10 mouse cellular contexts compared by ENCODE assay signal in genomic region chr4:139209130-139209840, GRCm38 (mm10). TPM values are rescaled to one million over a fixed set of nuclear protein-coding genes. Genes with fewer than 3 reads are reported as not detected.
DNase-seq lines count a peak whose midpoint lies in the region; ATAC-seq and TF ChIP-seq lines count a peak whose summit lies in the region.
"Had no signal": no experiment of that assay in that cellular context is flagged by ENCODE, and none has a peak within 500 bp of the region (broad histone marks: within the 10 kb centered on the region; RNA-seq: fewer than 3 reads in every experiment).

No protein-coding gene starts in this region.

- peaks cover 74% of the 10 kb centered on the region for H3K79me2 ChIP-seq in CH12.LX (replicated peaks; ENCODE audit: control insufficient read depth, extremely low read depth, insufficient read depth, poor library complexity, severe bottlenecking)

- peak; percentile 35 for DNase-seq in CH12.LX (ENCODE audit: extremely low read depth)
- DNase-seq in liver, postnatal 0 days: no peak
- no peak for DNase-seq in left cerebral cortex, postnatal 4 days
- no peak for DNase-seq in cerebellum, adult 18-20 months

- peaks cover 63% of the 10 kb centered on the region for H3K4me1 ChIP-seq in hindbrain, embryonic 13.5 days (replicated peaks)
- peaks cover 40% of the 10 kb centered on the region for H3K4me1 ChIP-seq in hindbrain, embryonic 12.5 days
- H3K4me1 ChIP-seq in CH12.LX (ENCODE audit: control insufficient read depth in 1 of 2, insufficient read depth in 2 of 2): peaks cover 58 to 98% of the 10 kb centered on the region in 2 experiments
- H3K4me1 ChIP-seq in embryonic facial prominence, embryonic 13.5 days: peaks cover 87% of the 10 kb centered on the region
- peaks cover 28% of the 10 kb centered on the region for H3K4me1 ChIP-seq in liver, postnatal 0 days (ENCODE audit: insufficient read depth)
- peaks cover 26% of the 10 kb centered on the region for H3K4me1 ChIP-seq in midbrain, embryonic 13.5 days (replicated peaks)

- peak; percentile 34; the same call in 1 of the 2 replicates for TF ChIP-seq EP300 in CH12.LX (IDR thresholded peaks at IDR 0.05; ENCODE audit: low read length)
- no peak for TF ChIP-seq EP300 in liver, postnatal 0 days (IDR thresholded peaks at IDR 0.05; ENCODE audit: low read depth)

- dilution Hi-C loops in CH12.LX (cut with MboI; ENCODE audit: extremely low pct_ligation_motif_present, extremely low pct_unique_long_range_greater_than_20kb, low sequenced_read_pairs): no loop called here

- H3K27me3 ChIP-seq in hindbrain, embryonic 13.5 days: no peaks in the 10 kb centered on the region
- no peaks in the 10 kb centered on the region for H3K27me3 ChIP-seq in hindbrain, embryonic 12.5 days
- no peaks in the 10 kb centered on the region for H3K27me3 ChIP-seq in CH12.LX (replicated peaks)
- no peaks in the 10 kb centered on the region for H3K27me3 ChIP-seq in embryonic facial prominence, embryonic 13.5 days
- H3K27me3 ChIP-seq in liver, postnatal 0 days (ENCODE audit: insufficient read depth, low read length): no peaks in the 10 kb centered on the region
- H3K27me3 ChIP-seq in midbrain, embryonic 13.5 days: no peaks in the 10 kb centered on the region
- H3K27me3 ChIP-seq: forebrain, embryonic 13.5 days; midbrain, embryonic 12.5 days had no signal

- peaks cover 5% of the 10 kb centered on the region; the same call in 1 of the 2 replicates for H3K36me3 ChIP-seq in hindbrain, embryonic 13.5 days
- peaks cover 3% of the 10 kb centered on the region; the same call in 1 of the 2 replicates for H3K36me3 ChIP-seq in hindbrain, embryonic 12.5 days
- H3K36me3 ChIP-seq in CH12.LX (replicated peaks in 1 of 2; ENCODE audit: control insufficient read depth in 1 of 2, insufficient read depth in 1 of 2, low read length in 1 of 2): peaks cover 10 to 76% of the 10 kb centered on the region in 2 experiments
- peaks cover 6% of the 10 kb centered on the region; the same call in 1 of the 2 replicates for H3K36me3 ChIP-seq in embryonic facial prominence, embryonic 13.5 days
- H3K36me3 ChIP-seq in liver, postnatal 0 days (replicated peaks; ENCODE audit: insufficient read depth, low read length): 0 out of 2 replicates have a peak, but pooled peaks cover 5% of the 10 kb centered on the region
- H3K36me3 ChIP-seq in midbrain, embryonic 13.5 days: peaks cover 7% of the 10 kb centered on the region; the same call in 1 of the 2 replicates

- TF ChIP-seq CTCF in CH12.LX (conservative IDR thresholded peaks at IDR 0.05 in 1 of 2, IDR thresholded peaks at IDR 0.05 in 1 of 2; ENCODE audit: low read depth in 2 of 2, low read length in 2 of 2): no peak
- no peak for TF ChIP-seq CTCF in liver, postnatal 0 days (IDR thresholded peaks at IDR 0.05; ENCODE audit: low read depth)

- no peak for ATAC-seq in hindbrain, embryonic 13.5 days (ENCODE audit: low FRiP score)
- ATAC-seq in hindbrain, embryonic 12.5 days (ENCODE audit: low FRiP score): no peak
- ATAC-seq in embryonic facial prominence, embryonic 13.5 days (ENCODE audit: insufficient number of reproducible peaks, insufficient read depth, low FRiP score, low TSS enrichment, low read depth): no peak
- ATAC-seq in liver, postnatal 0 days: peak; percentile 23; the same call in 1 of the 2 replicates
- no peak for ATAC-seq in midbrain, embryonic 13.5 days
- ATAC-seq: forebrain, embryonic 13.5 days had no signal

- H3K9me3 ChIP-seq in hindbrain, embryonic 13.5 days: no peaks in the 10 kb centered on the region
- H3K9me3 ChIP-seq in hindbrain, embryonic 12.5 days (replicated peaks): no peaks in the 10 kb centered on the region
- H3K9me3 ChIP-seq in CH12.LX (replicated peaks; ENCODE audit: low read length): no peaks in the 10 kb centered on the region
- H3K9me3 ChIP-seq in embryonic facial prominence, embryonic 13.5 days: no peaks in the 10 kb centered on the region
- no peaks in the 10 kb centered on the region for H3K9me3 ChIP-seq in liver, postnatal 0 days (ENCODE audit: low read length)
- H3K9me3 ChIP-seq in midbrain, embryonic 13.5 days: no peaks in the 10 kb centered on the region
- H3K9me3 ChIP-seq: forebrain, embryonic 13.5 days; midbrain, embryonic 12.5 days had no signal

- no peak overlapping the region for H3K9ac ChIP-seq in hindbrain, embryonic 13.5 days
- no peak overlapping the region for H3K9ac ChIP-seq in hindbrain, embryonic 12.5 days
- H3K9ac ChIP-seq in CH12.LX (ENCODE audit: insufficient read depth, low read depth): no peak overlapping the region
- H3K9ac ChIP-seq in embryonic facial prominence, embryonic 13.5 days: 0 out of 2 replicates have a peak overlapping the region, but pooled peaks have one; percentile 33
- H3K9ac ChIP-seq in liver, postnatal 0 days (replicated peaks): no peak overlapping the region
- H3K9ac ChIP-seq in midbrain, embryonic 13.5 days (replicated peaks): no peak overlapping the region
- H3K9ac ChIP-seq: forebrain, embryonic 13.5 days; midbrain, embryonic 12.5 days had no signal

- peak overlapping the region; percentile 63 for H3K27ac ChIP-seq in hindbrain, embryonic 13.5 days
- no peak overlapping the region for H3K27ac ChIP-seq in hindbrain, embryonic 12.5 days
- peak overlapping the region; percentile 90 for H3K27ac ChIP-seq in CH12.LX (ENCODE audit: insufficient read depth, low read depth)
- peak overlapping the region; percentile 70 for H3K27ac ChIP-seq in embryonic facial prominence, embryonic 13.5 days
- peak overlapping the region; percentile 36 for H3K27ac ChIP-seq in liver, postnatal 0 days (ENCODE audit: low read depth)
- no peak overlapping the region for H3K27ac ChIP-seq in midbrain, embryonic 13.5 days

- 76% methylated on average over 4 of the region's 5 CpGs for WGBS in hindbrain, embryonic 13.5 days
- 82% methylated on average over 5 of the region's 5 CpGs for WGBS in hindbrain, embryonic 12.5 days
- WGBS in embryonic facial prominence, embryonic 13.5 days: 66% methylated on average over 5 of the region's 5 CpGs
- 58% methylated on average over 5 of the region's 5 CpGs for WGBS in liver, postnatal 0 days (ENCODE audit: insufficient replicate concordance)
- 80% methylated on average over 5 of the region's 5 CpGs for WGBS in midbrain, embryonic 13.5 days

- H3K4me2 ChIP-seq in hindbrain, embryonic 13.5 days: no peak overlapping the region
- no peak overlapping the region for H3K4me2 ChIP-seq in hindbrain, embryonic 12.5 days (replicated peaks)
- H3K4me2 ChIP-seq in CH12.LX (ENCODE audit: insufficient read depth, low read depth, poor library complexity, severe bottlenecking): peak overlapping the region; percentile 38; the same call in 1 of the 2 replicates
- no peak overlapping the region; the same call in 1 of the 2 replicates for H3K4me2 ChIP-seq in embryonic facial prominence, embryonic 13.5 days
- 0 out of 2 replicates have a peak overlapping the region, but pooled peaks have one; percentile 9 for H3K4me2 ChIP-seq in liver, postnatal 0 days (ENCODE audit: low read depth, low read length)
- H3K4me2 ChIP-seq in midbrain, embryonic 13.5 days (replicated peaks): no peak overlapping the region
- H3K4me2 ChIP-seq: forebrain, embryonic 13.5 days; midbrain, embryonic 12.5 days had no signal

- no peak for TF ChIP-seq RAD21 in CH12.LX (IDR thresholded peaks at IDR 0.05; ENCODE audit: low read depth, low read length)

- intact Hi-C loops in left cerebral cortex, postnatal 4 days (cut with DNase I): no loop called here

- TF ChIP-seq POLR2A in CH12.LX (IDR thresholded peaks at IDR 0.05; ENCODE audit: low read depth, low read length): no peak

- in situ Hi-C loops in CH12.LX (cut with MboI; ENCODE audit: low pct_ligation_motif_present, low pct_unique_long_range_greater_than_20kb, low sequenced_read_pairs): no loop called here

- H3K4me3 ChIP-seq in hindbrain, embryonic 13.5 days: no peak overlapping the region
- no peak overlapping the region for H3K4me3 ChIP-seq in hindbrain, embryonic 12.5 days
- H3K4me3 ChIP-seq in CH12.LX (replicated peaks in 1 of 3; ENCODE audit: low read depth in 2 of 3, low read length in 2 of 3, poor library complexity in 1 of 3): peak overlapping the region in 1 of 3 experiments; percentile 57
- no peak overlapping the region for H3K4me3 ChIP-seq in embryonic facial prominence, embryonic 13.5 days
- H3K4me3 ChIP-seq in liver, postnatal 0 days (ENCODE audit: low read depth, low read length): no peak overlapping the region
- H3K4me3 ChIP-seq in midbrain, embryonic 13.5 days (replicated peaks): no peak overlapping the region
- H3K4me3 ChIP-seq: forebrain, embryonic 13.5 days; midbrain, embryonic 12.5 days had no signal

TF ChIP-seq in CH12.LX, 34 proteins besides CTCF, POLR2A, EP300 and RAD21:
- TF ChIP-seq HCFC1 (IDR thresholded peaks at IDR 0.05; ENCODE audit: low read depth, low read length) (no peak), POLR2AphosphoS2 (IDR thresholded peaks at IDR 0.05; ENCODE audit: low read depth, low read length) (no peak), E2F4 (IDR thresholded peaks at IDR 0.05; ENCODE audit: insufficient replicate concordance, low read depth, low read length) (no peak), MXI1 (IDR thresholded peaks at IDR 0.05; ENCODE audit: low read depth, low read length) (peak; percentile 66; the same call in 1 of the 2 replicates), USF2 (conservative IDR thresholded peaks at IDR 0.05; ENCODE audit: low read depth, low read length) (no peak)

RNA-seq across cellular contexts. Expression of gene Capzb, which starts 16.6 kb away (rescaled TPM):
- polyA plus RNA-seq in hindbrain, embryonic 13.5 days (2015; fragmentation: Nextera tagmentation; extraction: Ambion mirVana): 340 and 343 TPM in 2 replicates
- 335 and 369 TPM in 2 replicates for polyA plus RNA-seq in hindbrain, embryonic 12.5 days (2016; fragmentation: Nextera tagmentation; extraction: Ambion mirVana)
- total RNA-seq in CH12.LX (2012; rRNA removed): 83.5 and 86.4 TPM in 2 replicates
- 144 and 160 TPM in 2 replicates for total RNA-seq in CH12.LX (2014; rRNA removed)
- 382 and 388 TPM in 2 replicates for polyA plus RNA-seq in CH12.LX (2012; ENCODE audit: insufficient read length, low read depth)
- 396 and 424 TPM in 2 replicates for polyA plus RNA-seq in embryonic facial prominence, embryonic 13.5 days (2015; fragmentation: Nextera tagmentation; extraction: Ambion mirVana)
- polyA plus RNA-seq in liver, postnatal 0 days (2015; fragmentation: Nextera tagmentation; extraction: Ambion mirVana): 136 and 143 TPM in 2 replicates
- 100 to 1,000 TPM; 298 to 302 TPM for total RNA-seq in left cerebral cortex, postnatal 4 days (2021)
- 321 and 324 TPM in 2 replicates for polyA plus RNA-seq in midbrain, embryonic 13.5 days (2015; fragmentation: Nextera tagmentation; extraction: Ambion mirVana)

Comparison
In these comparisons a context has a peak if more than half of its experiments do, and no peak if none do; other contexts are left out.
1. H3K27ac ChIP-seq: peak in hindbrain, embryonic 13.5 days (single experiment), CH12.LX (single experiment), embryonic facial prominence, embryonic 13.5 days (single experiment) and liver, postnatal 0 days (single experiment); none in hindbrain, embryonic 12.5 days (single experiment) and midbrain, embryonic 13.5 days (single experiment).
2. H3K4me2 ChIP-seq: peak in CH12.LX (single experiment) and liver, postnatal 0 days (single experiment); none in hindbrain, embryonic 13.5 days (single experiment), hindbrain, embryonic 12.5 days (single experiment), embryonic facial prominence, embryonic 13.5 days (single experiment) and midbrain, embryonic 13.5 days (single experiment).